In genomic region chr9:32929826-32930225, GRCm38 (mm10) we compare ENCODE assay signal across 25 mouse cellular contexts.
"Had no signal": no experiment of that assay in that cellular context is flagged by ENCODE, and none has a peak within 500 bp of the region (broad histone marks: within the 10 kb centered on the region; RNA-seq: fewer than 3 reads in every experiment).

No protein-coding gene starts in this region.

- DNase-seq: gastrocnemius, postnatal 14 days; gastrocnemius, postnatal 36 days; heart, adult 2 months; heart, postnatal 14 days; heart, postnatal 36 days; kidney, adult 11 months; kidney, adult 2 months; kidney, adult 9 months; kidney, postnatal 14 days; kidney, postnatal 36 days; layer of hippocampus, adult 9-11 months; layer of hippocampus, postnatal 36 days; left cerebral cortex, postnatal 4 days had no signal

- H3K27me3 ChIP-seq: heart, embryonic 13.5 days; heart, embryonic 15.5 days; hindbrain, embryonic 13.5 days; hindbrain, embryonic 15.5 days; intestine, embryonic 15.5 days; kidney, embryonic 15.5 days; limb, embryonic 13.5 days had no signal

- H3K4me2 ChIP-seq: heart, embryonic 11.5 days; heart, embryonic 13.5 days; heart, embryonic 15.5 days; hindbrain, embryonic 13.5 days; hindbrain, embryonic 15.5 days; intestine, embryonic 15.5 days; kidney, embryonic 15.5 days; limb, embryonic 13.5 days; limb, embryonic 15.5 days had no signal

- H3K4me1 ChIP-seq: hindbrain, embryonic 13.5 days; hindbrain, embryonic 15.5 days had no signal

- H3K27ac ChIP-seq: heart, adult 2 months; heart, embryonic 13.5 days; heart, embryonic 15.5 days; hindbrain, embryonic 13.5 days; hindbrain, embryonic 15.5 days; hindbrain, postnatal 0 days; intestine, embryonic 15.5 days; kidney, embryonic 15.5 days; kidney, postnatal 0 days; limb, embryonic 13.5 days; limb, embryonic 15.5 days had no signal

- H3K9ac ChIP-seq: heart, embryonic 13.5 days; heart, embryonic 15.5 days; hindbrain, embryonic 13.5 days; hindbrain, embryonic 15.5 days; intestine, embryonic 15.5 days; kidney, embryonic 15.5 days; limb, embryonic 13.5 days; limb, embryonic 15.5 days had no signal

- ATAC-seq: hindbrain, postnatal 0 days; inflammation-experienced regulatory T-cells, adult 6 months; intestine, embryonic 15.5 days had no signal

- H3K4me3 ChIP-seq: heart, adult 2 months; heart, embryonic 13.5 days; heart, embryonic 15.5 days; hindbrain, embryonic 13.5 days; hindbrain, embryonic 15.5 days; intestine, embryonic 15.5 days; kidney, embryonic 15.5 days; limb, embryonic 13.5 days; limb, embryonic 15.5 days had no signal

- H3K36me3 ChIP-seq: heart, embryonic 13.5 days; heart, embryonic 15.5 days; hindbrain, embryonic 13.5 days; hindbrain, embryonic 15.5 days; intestine, embryonic 15.5 days; kidney, embryonic 15.5 days; limb, embryonic 13.5 days; limb, embryonic 15.5 days had no signal

- H3K9me3 ChIP-seq: heart, embryonic 13.5 days; heart, embryonic 15.5 days; hindbrain, embryonic 13.5 days; hindbrain, embryonic 15.5 days; intestine, embryonic 15.5 days; kidney, embryonic 15.5 days; limb, embryonic 13.5 days; limb, embryonic 15.5 days had no signal
